26 mouse cellular contexts compared by ENCODE assay signal in the genomic region with DNA sequence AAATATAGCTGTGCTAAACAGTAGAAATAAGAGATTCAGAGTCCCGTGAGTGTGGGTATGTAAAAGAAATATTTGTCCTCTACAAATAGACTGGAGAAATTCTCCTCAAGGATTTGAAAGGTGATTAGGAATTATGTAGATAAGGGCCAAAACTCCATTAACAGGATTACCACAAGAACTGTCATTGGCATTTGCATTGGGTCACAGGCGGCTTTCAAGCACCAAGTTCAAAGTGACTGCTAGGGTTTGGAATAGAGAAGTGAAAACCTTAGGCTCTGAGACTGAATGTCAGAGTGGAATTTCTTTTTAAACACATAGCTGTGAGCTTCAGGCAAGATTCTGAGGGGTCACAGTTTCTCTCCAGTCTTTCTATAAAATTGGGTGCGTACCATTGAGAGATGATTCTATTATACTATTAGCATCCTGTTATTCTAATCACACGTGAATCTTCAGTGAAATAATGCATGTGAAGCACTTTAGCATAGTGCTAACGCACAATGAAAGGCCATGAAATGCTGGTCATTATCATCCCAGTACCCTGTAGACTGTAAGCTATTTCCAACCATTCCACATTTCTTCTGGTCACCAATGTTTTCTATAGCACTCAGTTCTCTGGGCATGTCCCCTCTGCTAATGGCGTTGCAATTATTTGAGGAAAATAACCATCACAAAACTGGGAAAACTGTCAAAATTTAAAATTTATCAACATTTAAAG.
DNase-seq lines count a peak whose midpoint lies in the region; ATAC-seq and TF ChIP-seq lines count a peak whose summit lies in the region.
"Had no signal": no experiment of that assay in that cellular context is flagged by ENCODE, and none has a peak within 500 bp of the region (broad histone marks: within the 10 kb centered on the region; RNA-seq: fewer than 3 reads in every experiment).

No protein-coding gene starts in this region.

- H3K9ac ChIP-seq in midbrain, postnatal 0 days (replicated peaks; ENCODE audit: low read length, poor library complexity, severe bottlenecking): no peak overlapping the region
- H3K9ac ChIP-seq in midbrain, embryonic 11.5 days (ENCODE audit: low read length): no peak overlapping the region
- no peak overlapping the region for H3K9ac ChIP-seq in midbrain, embryonic 14.5 days (replicated peaks; ENCODE audit: low read length)
- no peak overlapping the region for H3K9ac ChIP-seq in intestine, postnatal 0 days (ENCODE audit: low read depth, low read length)
- H3K9ac ChIP-seq: embryonic facial prominence, embryonic 13.5 days; forebrain, embryonic 13.5 days; forebrain, postnatal 0 days; hindbrain, embryonic 12.5 days; hindbrain, embryonic 15.5 days had no signal

- peak; percentile 17 for DNase-seq in midbrain, embryonic 10.5 days (ENCODE audit: low spot score)
- DNase-seq in midbrain, postnatal 0 days (ENCODE audit: low spot score): no peak
- DNase-seq in midbrain, embryonic 11.5 days (ENCODE audit: low spot score, missing footprints): peak; percentile 85
- DNase-seq in midbrain, embryonic 14.5 days: peak; percentile 59
- no peak for DNase-seq in spleen, adult 18-20 months
- DNase-seq: adrenal gland, adult 8-10 months; adrenal gland, postnatal 25 days; cerebellum, adult 18-20 months; cerebellum, adult 9-11 months; cerebellum, postnatal 25 days; embryo, embryonic 11 days; forebrain, postnatal 0 days; gastrocnemius, adult 2 months; gastrocnemius, postnatal 25 days; heart, adult 2 months had no signal

- H3K36me3 ChIP-seq in midbrain, embryonic 10.5 days: no peaks in the 10 kb centered on the region
- no peaks in the 10 kb centered on the region for H3K36me3 ChIP-seq in midbrain, postnatal 0 days (ENCODE audit: insufficient read depth, low read length)
- H3K36me3 ChIP-seq in midbrain, embryonic 11.5 days (ENCODE audit: control insufficient read depth, insufficient read depth, low read length): no peaks in the 10 kb centered on the region
- no peaks in the 10 kb centered on the region for H3K36me3 ChIP-seq in midbrain, embryonic 14.5 days (ENCODE audit: control insufficient read depth, insufficient read depth, low read length)
- no peaks in the 10 kb centered on the region for H3K36me3 ChIP-seq in intestine, postnatal 0 days (ENCODE audit: control insufficient read depth, insufficient read depth)
- H3K36me3 ChIP-seq: embryonic facial prominence, embryonic 10.5 days; embryonic facial prominence, embryonic 13.5 days; heart, embryonic 10.5 days; hindbrain, embryonic 12.5 days; hindbrain, embryonic 15.5 days had no signal

- TF ChIP-seq CTCF in midbrain, postnatal 0 days (IDR thresholded peaks at IDR 0.05): no peak
- no peak for TF ChIP-seq CTCF in intestine, postnatal 0 days (IDR thresholded peaks at IDR 0.05; ENCODE audit: low read depth)

- no peaks in the 10 kb centered on the region for H3K9me3 ChIP-seq in midbrain, embryonic 10.5 days (replicated peaks)
- H3K9me3 ChIP-seq in midbrain, postnatal 0 days (ENCODE audit: low read length): no peaks in the 10 kb centered on the region
- no peaks in the 10 kb centered on the region for H3K9me3 ChIP-seq in midbrain, embryonic 11.5 days (ENCODE audit: control insufficient read depth, low read length)
- no peaks in the 10 kb centered on the region for H3K9me3 ChIP-seq in midbrain, embryonic 14.5 days (ENCODE audit: control insufficient read depth, low read length)
- H3K9me3 ChIP-seq in intestine, postnatal 0 days (ENCODE audit: control insufficient read depth): no peaks in the 10 kb centered on the region
- H3K9me3 ChIP-seq: embryonic facial prominence, embryonic 10.5 days; embryonic facial prominence, embryonic 13.5 days; forebrain, embryonic 13.5 days; heart, embryonic 10.5 days; hindbrain, embryonic 12.5 days; hindbrain, embryonic 15.5 days had no signal

- ATAC-seq in midbrain, postnatal 0 days (ENCODE audit: low FRiP score): no peak
- ATAC-seq in midbrain, embryonic 11.5 days (ENCODE audit: low FRiP score): peak; percentile 92
- ATAC-seq in midbrain, embryonic 14.5 days (ENCODE audit: low FRiP score, low TSS enrichment): no peak; the same call in 1 of the 2 replicates
- ATAC-seq in megakaryocyte-erythroid progenitor cell, adult 5-6 weeks (replicated peaks; ENCODE audit: low FRiP score, low TSS enrichment, poor library complexity, severe bottlenecking): no peak
- no peak for ATAC-seq in intestine, postnatal 0 days
- ATAC-seq: activated CD4-positive, CD25-positive, alpha-beta regulatory T cell, adult 4 months; CD4-positive, CD25-positive, alpha-beta regulatory T cell, adult 4 months; forebrain, postnatal 0 days had no signal

- peak overlapping the region; percentile 59; the same call in 1 of the 2 replicates for H3K27ac ChIP-seq in midbrain, embryonic 10.5 days (replicated peaks)
- no peak overlapping the region for H3K27ac ChIP-seq in midbrain, postnatal 0 days (ENCODE audit: low read depth, low read length)
- H3K27ac ChIP-seq in midbrain, embryonic 11.5 days (ENCODE audit: low read depth, low read length): peak overlapping the region; percentile 40
- H3K27ac ChIP-seq in midbrain, embryonic 14.5 days (replicated peaks; ENCODE audit: low read depth, low read length): peak overlapping the region; percentile 49; the same call in 1 of the 2 replicates
- no peak overlapping the region for H3K27ac ChIP-seq in intestine, postnatal 0 days (ENCODE audit: low read depth, low read length)
- H3K27ac ChIP-seq: embryonic facial prominence, embryonic 10.5 days; embryonic facial prominence, embryonic 13.5 days; forebrain, embryonic 13.5 days; gastrocnemius, adult 2 months; heart, adult 2 months; heart, embryonic 10.5 days; hindbrain, embryonic 12.5 days; hindbrain, embryonic 15.5 days had no signal

- peaks cover 29% of the 10 kb centered on the region for H3K4me1 ChIP-seq in midbrain, embryonic 10.5 days
- no peaks in the 10 kb centered on the region for H3K4me1 ChIP-seq in midbrain, postnatal 0 days (ENCODE audit: insufficient read depth, low read length)
- H3K4me1 ChIP-seq in midbrain, embryonic 11.5 days (ENCODE audit: control insufficient read depth, insufficient read depth, low read length): peaks cover 10% of the 10 kb centered on the region
- H3K4me1 ChIP-seq in midbrain, embryonic 14.5 days (ENCODE audit: control insufficient read depth, insufficient read depth, low read length): peaks cover 11% of the 10 kb centered on the region; the same call in 1 of the 2 replicates
- H3K4me1 ChIP-seq in intestine, postnatal 0 days (replicated peaks; ENCODE audit: control insufficient read depth, insufficient read depth, low read length): no peaks in the 10 kb centered on the region
- H3K4me1 ChIP-seq: embryonic facial prominence, embryonic 10.5 days; embryonic facial prominence, embryonic 13.5 days; heart, embryonic 10.5 days; hindbrain, embryonic 15.5 days had no signal

- no peaks in the 10 kb centered on the region for H3K27me3 ChIP-seq in midbrain, embryonic 10.5 days (ENCODE audit: low read depth, poor library complexity, severe bottlenecking)
- H3K27me3 ChIP-seq in midbrain, postnatal 0 days (ENCODE audit: insufficient read depth, low read length): no peaks in the 10 kb centered on the region
- H3K27me3 ChIP-seq in midbrain, embryonic 11.5 days (ENCODE audit: control insufficient read depth, insufficient read depth, low read length): no peaks in the 10 kb centered on the region
- H3K27me3 ChIP-seq in midbrain, embryonic 14.5 days (ENCODE audit: control insufficient read depth, insufficient read depth, low read length): no peaks in the 10 kb centered on the region
- H3K27me3 ChIP-seq in intestine, postnatal 0 days (replicated peaks; ENCODE audit: control insufficient read depth, insufficient read depth, low read length): no peaks in the 10 kb centered on the region
- H3K27me3 ChIP-seq: embryonic facial prominence, embryonic 13.5 days; forebrain, embryonic 13.5 days; hindbrain, embryonic 12.5 days; hindbrain, embryonic 15.5 days had no signal

- H3K4me2 ChIP-seq in midbrain, postnatal 0 days (ENCODE audit: low read depth, low read length, poor library complexity, severe bottlenecking): no peak overlapping the region
- H3K4me2 ChIP-seq in midbrain, embryonic 11.5 days: no peak overlapping the region
- H3K4me2 ChIP-seq in midbrain, embryonic 14.5 days (ENCODE audit: low read length): no peak overlapping the region
- H3K4me2 ChIP-seq in intestine, postnatal 0 days (replicated peaks; ENCODE audit: low read depth): no peak overlapping the region
- H3K4me2 ChIP-seq: embryonic facial prominence, embryonic 13.5 days; forebrain, embryonic 13.5 days; hindbrain, embryonic 12.5 days; hindbrain, embryonic 15.5 days had no signal

- 47% methylated on average over 6 of the region's 6 CpGs for whole genome bisulfite sequencing in midbrain, embryonic 10.5 days
- WGBS in midbrain, postnatal 0 days: 25% methylated on average over 6 of the region's 6 CpGs
- WGBS in midbrain, embryonic 11.5 days: 25% methylated on average over 6 of the region's 6 CpGs
- WGBS in midbrain, embryonic 14.5 days: 20% methylated on average over 6 of the region's 6 CpGs
- WGBS in intestine, postnatal 0 days: 58% methylated on average over 6 of the region's 6 CpGs

- no peak overlapping the region for H3K4me3 ChIP-seq in midbrain, embryonic 10.5 days
- H3K4me3 ChIP-seq in midbrain, postnatal 0 days (ENCODE audit: low read depth, low read length): no peak overlapping the region
- H3K4me3 ChIP-seq in midbrain, embryonic 11.5 days (ENCODE audit: low read depth, low read length): no peak overlapping the region
- no peak overlapping the region for H3K4me3 ChIP-seq in midbrain, embryonic 14.5 days (replicated peaks; ENCODE audit: low read depth, low read length)
- no peak overlapping the region for H3K4me3 ChIP-seq in intestine, postnatal 0 days (ENCODE audit: low read depth, low read length)
- H3K4me3 ChIP-seq: embryonic facial prominence, embryonic 10.5 days; embryonic facial prominence, embryonic 13.5 days; erythroblast, embryonic 14.5 days; forebrain, embryonic 13.5 days; gastrocnemius, adult 2 months; heart, adult 2 months; heart, embryonic 10.5 days; hindbrain, embryonic 12.5 days; hindbrain, embryonic 15.5 days had no signal

Comparison
In these comparisons a context has a peak if more than half of its experiments do, and no peak if none do; other contexts are left out.
1. DNase-seq: peak in midbrain, embryonic 10.5 days (single experiment), midbrain, embryonic 11.5 days (single experiment) and midbrain, embryonic 14.5 days (single experiment); none in midbrain, postnatal 0 days (single experiment) and spleen, adult 18-20 months (0 of 2).
2. H3K27ac ChIP-seq: peak in midbrain, embryonic 10.5 days (single experiment), midbrain, embryonic 11.5 days (single experiment) and midbrain, embryonic 14.5 days (single experiment); none in midbrain, postnatal 0 days (single experiment) and intestine, postnatal 0 days (single experiment).